Mouse (Mus musculus) liver, embryonic 14.5 days (tissue): Measurements from ENCODE around the gene Slc22a8.

Experiments used
- CTCF ChIP-seq: IDR thresholded peaks from 2 replicates; pipeline ENCODE4 v1.5.1; 2016; ENCODE audit warnings: antibody characterized with exemption, low read depth, control low read depth
- EP300 ChIP-seq: IDR thresholded peaks from 2 replicates; pipeline ENCODE4 v1.6.1; 2016; ENCODE audit warnings: antibody characterized with exemption, low read depth

DNA sequence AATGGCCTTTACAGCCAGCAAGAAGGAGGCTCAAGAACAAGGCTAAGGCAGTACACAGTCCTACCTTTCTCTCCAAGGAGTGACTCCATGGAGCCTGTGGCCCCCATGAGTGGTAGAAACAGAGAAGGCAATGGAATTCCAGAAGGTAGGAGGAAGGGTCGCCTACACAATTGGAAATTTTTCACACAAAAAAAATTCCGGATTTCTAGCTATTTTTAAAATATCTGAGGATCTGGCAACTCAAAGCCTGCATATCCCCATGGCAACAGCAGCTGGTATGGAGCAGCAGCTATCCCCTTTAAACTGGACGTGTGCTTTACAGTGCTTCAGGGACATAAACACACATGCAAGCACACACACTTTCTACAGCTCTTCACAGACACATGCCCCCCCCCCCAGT is 4.7 kb upstream of the Slc22a8 start:
- TF ChIP-seq EP300 = no peak
- no peak for TF ChIP-seq CTCF
